Mouse (Mus musculus) spleen, adult 2 months (tissue): ENCODE measurements around the gene Wnt5b.
A peak's percentile ranks its signal among the peaks of the same experiment; 100 is the strongest.

ENCODE experiments used
- CTCF ChIP-seq: fragments of 200-500 bp; IDR thresholded peaks from 2 replicates; pipeline ENCODE4 v1.5.1; 2011; ENCODE audit warnings: mild to moderate bottlenecking, inconsistent platforms; ENCODE audit not compliant: insufficient read depth, insufficient read length, insufficient replicate concordance; ENCODE audit errors: extremely low read depth
- POLR2A ChIP-seq: fragments of 200-500 bp; IDR thresholded peaks from 2 replicates; pipeline ENCODE4 v1.6.1; 2011; ENCODE audit warnings: low read depth, low read length, inconsistent platforms

DNA sequence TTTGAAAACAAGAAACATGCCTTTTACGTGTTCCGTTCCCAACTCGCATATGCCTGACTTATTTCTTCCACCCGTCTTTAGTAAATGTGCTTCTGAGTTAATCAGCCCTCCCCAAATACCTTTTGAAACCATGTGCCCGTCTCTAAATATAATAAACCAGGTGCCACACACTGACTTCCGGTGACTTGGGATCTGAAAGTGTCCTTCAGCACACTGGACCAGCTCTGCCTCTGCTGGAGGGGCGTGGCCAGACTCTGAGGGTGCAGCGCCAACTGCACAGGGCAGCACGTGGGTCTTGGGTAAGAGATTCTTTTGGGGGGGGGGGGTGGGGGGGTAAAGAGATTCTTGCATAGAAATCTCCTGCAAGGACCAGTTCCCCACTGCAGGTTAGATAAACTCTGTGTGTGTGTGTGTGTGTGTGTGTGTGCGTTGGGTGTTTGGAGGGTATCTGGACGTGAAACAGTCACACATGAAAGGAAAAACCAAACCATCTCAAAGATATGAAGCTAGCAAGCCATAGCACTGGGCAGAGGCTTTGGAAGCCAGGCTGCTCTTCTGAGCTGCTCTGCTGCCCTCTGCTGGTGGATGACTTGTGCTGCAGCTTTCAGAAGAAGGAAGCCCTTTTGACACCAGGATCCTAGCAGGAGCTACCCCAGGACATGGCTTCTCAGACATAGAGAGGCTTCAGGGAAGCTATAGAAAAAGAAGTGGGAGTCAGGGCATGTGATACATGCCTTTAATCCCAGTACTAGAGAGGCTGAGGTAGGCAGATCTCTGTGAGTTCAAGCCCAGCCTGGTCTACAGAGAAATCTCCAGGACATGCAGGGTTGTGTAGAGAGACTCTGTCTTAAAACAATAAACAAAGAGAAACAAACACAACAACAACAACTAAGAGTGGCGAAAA lies 100.2 kb downstream of the Wnt5b start:
- TF ChIP-seq CTCF (peak; percentile 96), POLR2A (no peak)
